Mouse (Mus musculus) thymus, adult 2 months (tissue): Measurements from ENCODE around the gene Trak2. TPM values are rescaled to one million over a fixed set of nuclear protein-coding genes. Genes with fewer than 3 reads are reported as not detected.

ENCODE experiments used
- DNase-seq: peaks from one replicate; pipeline ENCODE4 v3.0.0; 2021
- H3K27ac ChIP-seq: fragments of 200-500 bp; 2 replicates; pipeline ENCODE4 v1.5.1; 2012; ENCODE audit warnings: low read length, control low read depth; ENCODE audit not compliant: control insufficient read depth, insufficient read depth
- H3K27me3 ChIP-seq: fragments of 200-500 bp; 2 replicates; pipeline ENCODE4 v1.6.1; 2012; ENCODE audit warnings: mild to moderate bottlenecking, low read length, moderate library complexity, mixed read lengths; ENCODE audit not compliant: control insufficient read depth, insufficient read depth
- H3K36me3 ChIP-seq: fragments of 200-500 bp; 2 replicates; pipeline ENCODE4 v1.6.1; 2012; ENCODE audit warnings: mild to moderate bottlenecking, low read length, moderate library complexity; ENCODE audit not compliant: control insufficient read depth, insufficient read depth
- H3K4me1 ChIP-seq: fragments of 200-500 bp; replicated peaks from 2 replicates; pipeline ENCODE4 v1.6.1; 2012; ENCODE audit warnings: low read length; ENCODE audit not compliant: control insufficient read depth, insufficient read depth
- H3K4me3 ChIP-seq: fragments of 200-500 bp; 2 replicates; pipeline ENCODE4 v1.5.1; 2012; ENCODE audit warnings: mild to moderate bottlenecking, low read length, control low read depth, moderate library complexity; ENCODE audit not compliant: control insufficient read depth, insufficient read depth
- CTCF ChIP-seq: fragments of 200-500 bp; IDR thresholded peaks from 2 replicates; pipeline ENCODE4 v1.5.1; 2012; ENCODE audit warnings: mild to moderate bottlenecking, control low read depth, low read length, moderate library complexity, borderline replicate concordance; ENCODE audit not compliant: control insufficient read depth, poor library complexity, insufficient read depth; ENCODE audit errors: extremely low read depth
- POLR2A ChIP-seq: fragments of 200-500 bp; IDR thresholded peaks from 2 replicates; pipeline ENCODE4 v1.6.1; 2012; ENCODE audit warnings: mild to moderate bottlenecking, low read length, control low read depth, moderate library complexity; ENCODE audit not compliant: control insufficient read depth, poor library complexity, insufficient read depth; ENCODE audit errors: extremely low read depth
- WGBS: fragments of 180-500 bp; shearing (Covaris S2); methylation state at CpG from one replicate; pipeline ENCODE4 v1.1.7; 2018; 5-methylcytosine and 5-hydroxymethylcytosine counted together
- polyA plus RNA-seq: library from polyadenylated mRNA; depleted of rRNA; stranded (reverse); fragments of >200 nt; gene quantifications from 2 replicates; pipeline ENCODE4 v1.2.3, GENCODE M21; 2012

Gene Trak2
- polyA plus RNA-seq, 1 experiment, result 46.6 TPM

DNA sequence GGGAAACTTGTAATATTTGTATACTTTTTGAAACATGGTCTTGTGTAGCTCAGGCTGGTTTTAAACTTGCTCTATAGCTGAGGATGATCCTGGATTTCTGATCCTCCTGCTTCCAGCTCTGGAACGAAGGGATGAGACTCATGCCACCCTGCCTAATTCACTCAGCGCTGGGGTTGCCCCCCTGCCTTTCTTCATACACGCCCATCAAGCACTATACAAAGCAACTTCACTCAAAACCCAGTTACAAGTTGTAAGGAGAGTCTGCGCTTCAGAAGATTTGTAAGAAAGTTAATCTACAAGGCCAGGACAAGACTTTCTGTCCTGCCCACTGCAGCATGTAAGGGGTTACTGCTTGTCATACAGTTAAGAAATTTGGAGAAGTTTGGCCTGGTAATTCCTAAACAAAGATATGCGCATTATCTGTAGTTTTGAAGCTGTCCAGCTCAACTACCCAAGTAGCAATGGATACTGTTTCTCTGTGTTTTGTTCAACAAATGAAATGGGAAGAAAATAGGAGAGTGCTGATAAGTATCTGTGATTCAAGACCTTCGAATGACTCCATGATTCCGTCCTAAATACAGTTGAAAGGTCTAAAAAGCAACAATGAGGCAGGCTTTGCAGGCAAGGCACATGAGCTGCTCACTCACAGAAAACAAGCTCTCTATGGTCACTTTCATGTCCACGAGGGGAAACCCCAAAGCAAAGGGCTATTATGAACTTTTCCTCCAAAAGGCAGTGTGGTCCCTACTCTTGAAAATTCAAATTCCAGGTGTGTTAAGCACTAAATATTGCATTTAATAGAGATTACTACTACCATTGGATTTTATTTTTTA, 18.4 kb downstream of the Trak2 start:
- 89% methylated on average over 8 of the region's 8 CpGs for WGBS
- no peaks in the 10 kb centered on the region for H3K27me3 ChIP-seq
- no peak for DNase-seq
- H3K4me1 ChIP-seq, result peaks cover 18% of the 10 kb centered on the region
- H3K27ac ChIP-seq, result no peak overlapping the region
- no peaks in the 10 kb centered on the region for H3K36me3 ChIP-seq
- no peak overlapping the region for H3K4me3 ChIP-seq
- TF ChIP-seq CTCF, result no peak
- no peak for TF ChIP-seq POLR2A

DNA sequence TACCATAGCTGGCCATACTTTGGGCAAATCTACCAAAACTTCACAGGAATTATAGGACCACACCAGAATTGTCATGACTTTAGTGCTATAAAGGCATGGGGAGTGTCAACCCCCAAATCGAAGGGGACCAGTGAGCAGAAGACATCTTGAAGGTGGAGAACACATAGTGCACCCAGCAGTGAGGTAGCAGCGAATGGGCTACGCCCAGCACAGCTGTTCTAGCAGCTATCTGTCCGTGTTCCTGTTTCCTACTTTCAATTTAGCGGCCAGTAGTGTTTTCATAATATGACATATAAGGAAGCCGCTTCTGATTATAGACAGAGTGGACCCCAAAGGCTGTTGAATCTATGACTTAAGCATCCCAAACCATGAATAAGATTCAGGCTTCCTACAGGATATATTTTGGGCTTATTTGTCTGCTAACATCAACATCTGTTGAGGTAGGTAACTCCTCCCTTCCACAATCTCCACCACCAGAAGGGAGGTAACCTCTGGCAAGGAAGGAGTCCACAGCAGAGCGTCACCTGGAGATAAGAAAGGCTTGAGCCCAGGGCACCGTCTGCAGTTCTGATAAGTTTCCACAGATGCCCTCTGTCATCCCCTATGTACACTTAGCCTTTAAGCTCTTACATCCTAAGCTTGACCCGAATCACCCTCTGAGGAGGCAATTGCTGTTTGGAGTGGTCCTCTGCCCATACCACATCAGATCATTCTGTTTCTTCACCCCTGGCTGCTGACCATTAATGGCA, 19.4 kb downstream of the Trak2 start:
- no peak for DNase-seq
- 28% methylated on average over 9 of the region's 9 CpGs for WGBS
- H3K4me1 ChIP-seq, result peaks cover 18% of the 10 kb centered on the region
- H3K27me3 ChIP-seq, result no peaks in the 10 kb centered on the region
- no peaks in the 10 kb centered on the region for H3K36me3 ChIP-seq
- TF ChIP-seq POLR2A (no peak), CTCF (no peak)
- no peak overlapping the region for H3K27ac ChIP-seq
- H3K4me3 ChIP-seq, result no peak overlapping the region

GRCm38 (mm10) chr1:58952997-58953396, 20.2 kb downstream of the Trak2 start:
- no peaks in the 10 kb centered on the region for H3K27me3 ChIP-seq
- WGBS, result 75% methylated on average over 4 of the region's 4 CpGs

GRCm38 (mm10) chr1:58952526-58952925, 20.7 kb downstream of the Trak2 start:
- H3K4me3 ChIP-seq, result no peak overlapping the region
- no peak overlapping the region for H3K27ac ChIP-seq
- H3K36me3 ChIP-seq, result no peaks in the 10 kb centered on the region
- TF ChIP-seq POLR2A, result no peak
- TF ChIP-seq CTCF, result no peak
- no peaks in the 10 kb centered on the region for H3K27me3 ChIP-seq
- H3K4me1 ChIP-seq, result peaks cover 16% of the 10 kb centered on the region
- WGBS, result 94% methylated on average over 5 of the region's 5 CpGs
- DNase-seq, result no peak

More at GRCm38 (mm10) chr1:58952997-58953396, 20.2 kb downstream of the Trak2 start:
- H3K4me1 ChIP-seq, result peaks cover 18% of the 10 kb centered on the region
- no peak overlapping the region for H3K4me3 ChIP-seq
- no peak for TF ChIP-seq CTCF
- no peak for TF ChIP-seq POLR2A
- no peak for DNase-seq
- H3K27ac ChIP-seq, result no peak overlapping the region
- no peaks in the 10 kb centered on the region for H3K36me3 ChIP-seq

DNA sequence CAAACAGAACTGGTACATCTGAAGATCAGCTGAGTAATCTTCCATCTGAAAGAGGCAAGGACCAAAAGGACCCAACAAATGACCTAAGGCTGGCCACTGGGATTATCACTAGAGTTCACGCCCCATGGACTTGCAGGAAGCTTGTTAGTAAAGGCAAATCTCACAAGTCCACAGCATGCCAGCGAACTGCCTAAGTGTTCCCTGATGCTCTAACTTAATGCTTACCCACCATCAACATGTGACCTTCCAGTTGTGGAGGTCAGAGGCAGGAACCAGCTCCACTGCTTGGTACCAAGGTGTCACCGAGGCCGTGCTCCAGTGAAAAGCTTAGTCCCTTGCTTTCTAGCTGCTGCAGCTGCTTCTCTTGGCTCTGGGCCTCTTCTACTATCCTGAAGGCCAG, 21.4 kb downstream of the Trak2 start:
- Histone ChIP-seq H3K27ac (no peak overlapping the region), H3K27me3 (no peaks in the 10 kb centered on the region), H3K4me1 (peaks cover 13% of the 10 kb centered on the region), H3K4me3 (no peak overlapping the region), H3K36me3 (no peaks in the 10 kb centered on the region)
- TF ChIP-seq POLR2A, result no peak
- no peak for TF ChIP-seq CTCF
- no peak for DNase-seq
- 95% methylated on average over 4 of the region's 4 CpGs for WGBS

GRCm38 (mm10) chr1:58950899-58951648, 22.2 kb downstream of the Trak2 start:
- no peak for DNase-seq
- no peak overlapping the region for H3K27ac ChIP-seq
- H3K36me3 ChIP-seq, result peaks cover 3% of the 10 kb centered on the region
- TF ChIP-seq CTCF, result no peak
- TF ChIP-seq POLR2A, result no peak
- no peaks in the 10 kb centered on the region for H3K27me3 ChIP-seq
- WGBS, result 88% methylated on average over 8 of the region's 8 CpGs
- H3K4me1 ChIP-seq, result peaks cover 11% of the 10 kb centered on the region
- H3K4me3 ChIP-seq, result no peak overlapping the region
